In the genomic region with DNA sequence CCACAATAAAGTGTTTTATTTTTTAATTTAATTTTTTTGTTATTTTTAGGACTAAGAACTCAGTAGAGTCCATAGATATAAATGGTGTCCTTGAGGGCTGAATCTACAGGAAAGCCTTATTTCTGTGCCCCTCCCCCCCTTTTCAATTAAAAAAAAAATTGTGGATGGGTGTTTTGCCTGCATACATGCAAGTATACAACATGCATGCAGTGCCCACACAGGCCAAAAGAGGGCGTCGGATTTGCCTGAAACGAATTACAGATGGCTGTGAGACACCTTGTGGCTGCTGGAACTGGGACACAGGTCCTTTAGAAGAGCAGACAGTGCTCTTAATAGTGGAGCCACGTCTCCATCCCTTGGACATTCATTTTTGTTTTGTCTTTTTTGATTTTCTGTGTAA, we compare ENCODE assay signal across 8 mouse cellular contexts. TPM values are rescaled to one million over a fixed set of nuclear protein-coding genes. Genes with fewer than 3 reads are reported as not detected.
DNase-seq lines count a peak whose midpoint lies in the region; ATAC-seq and TF ChIP-seq lines count a peak whose summit lies in the region.

No protein-coding gene starts in this region.

- no peak overlapping the region for H3K4me3 ChIP-seq in hindbrain, embryonic 10.5 days
- H3K4me3 ChIP-seq in hindbrain, embryonic 16.5 days (ENCODE audit: low read length): no peak overlapping the region
- H3K4me3 ChIP-seq in embryonic fibroblast, embryonic 13.5 days (ENCODE audit: insufficient read depth, low read length): no peak overlapping the region
- no peak overlapping the region for H3K4me3 ChIP-seq in intestine, embryonic 15.5 days (replicated peaks)

- peak; percentile 22; the same call in 1 of the 2 replicates for TF ChIP-seq CTCF in embryonic fibroblast, embryonic 13.5 days (IDR thresholded peaks at IDR 0.05; ENCODE audit: borderline replicate concordance, insufficient read depth, low read length)

- no peaks in the 10 kb centered on the region for H3K36me3 ChIP-seq in hindbrain, embryonic 10.5 days
- H3K36me3 ChIP-seq in hindbrain, embryonic 16.5 days (ENCODE audit: control insufficient read depth, insufficient read depth, low read length): no peaks in the 10 kb centered on the region
- no peaks in the 10 kb centered on the region for H3K36me3 ChIP-seq in intestine, embryonic 15.5 days

- TF ChIP-seq POLR2A in embryonic fibroblast, embryonic 13.5 days (IDR thresholded peaks at IDR 0.05; ENCODE audit: low read depth, low read length): no peak

- no peak for ATAC-seq in hindbrain, embryonic 16.5 days
- no peak for ATAC-seq in intestine, embryonic 15.5 days

- 32% methylated on average over 4 of the region's 4 CpGs for WGBS in hindbrain, embryonic 10.5 days
- 24% methylated on average over 4 of the region's 4 CpGs for WGBS in hindbrain, embryonic 16.5 days
- 29% methylated on average over 4 of the region's 4 CpGs for WGBS in intestine, embryonic 15.5 days

- H3K4me2 ChIP-seq in hindbrain, embryonic 16.5 days (ENCODE audit: low read length): no peak overlapping the region
- no peak overlapping the region for H3K4me2 ChIP-seq in intestine, embryonic 15.5 days (replicated peaks)

- H3K27ac ChIP-seq in hindbrain, embryonic 10.5 days: no peak overlapping the region
- no peak overlapping the region for H3K27ac ChIP-seq in hindbrain, embryonic 16.5 days (ENCODE audit: low read depth, low read length)
- no peak overlapping the region for H3K27ac ChIP-seq in embryonic fibroblast, embryonic 13.5 days (ENCODE audit: insufficient read depth, low read length)
- H3K27ac ChIP-seq in intestine, embryonic 15.5 days: no peak overlapping the region

- H3K4me1 ChIP-seq in hindbrain, embryonic 10.5 days (replicated peaks): no peaks in the 10 kb centered on the region
- no peaks in the 10 kb centered on the region for H3K4me1 ChIP-seq in hindbrain, embryonic 16.5 days (ENCODE audit: control insufficient read depth, insufficient read depth, low read depth, low read length)
- H3K4me1 ChIP-seq in embryonic fibroblast, embryonic 13.5 days (ENCODE audit: control insufficient read depth, insufficient read depth, low read length): no peaks in the 10 kb centered on the region
- no peaks in the 10 kb centered on the region for H3K4me1 ChIP-seq in intestine, embryonic 15.5 days (replicated peaks)

- no peaks in the 10 kb centered on the region for H3K9me3 ChIP-seq in hindbrain, embryonic 10.5 days
- no peaks in the 10 kb centered on the region for H3K9me3 ChIP-seq in hindbrain, embryonic 16.5 days (ENCODE audit: control insufficient read depth, low read length)
- H3K9me3 ChIP-seq in intestine, embryonic 15.5 days: no peaks in the 10 kb centered on the region

- H3K9ac ChIP-seq in hindbrain, embryonic 16.5 days (ENCODE audit: low read depth, low read length): no peak overlapping the region
- no peak overlapping the region for H3K9ac ChIP-seq in intestine, embryonic 15.5 days

- H3K27me3 ChIP-seq in hindbrain, embryonic 10.5 days (ENCODE audit: insufficient read depth, poor library complexity, severe bottlenecking): no peaks in the 10 kb centered on the region
- H3K27me3 ChIP-seq in hindbrain, embryonic 16.5 days (replicated peaks; ENCODE audit: control insufficient read depth, insufficient read depth, low read length): no peaks in the 10 kb centered on the region
- H3K27me3 ChIP-seq in intestine, embryonic 15.5 days (replicated peaks): no peaks in the 10 kb centered on the region

- peak; percentile 46 for DNase-seq in hindbrain, embryonic 10.5 days (ENCODE audit: low spot score)
- DNase-seq in right cerebral cortex, postnatal 4 days: peak; percentile 26
- no peak for DNase-seq in right cerebral cortex, adult 2 months (ENCODE audit: low spot score in 2 of 2)
- DNase-seq in testis, postnatal 14 days (ENCODE audit: low spot score): peak; percentile 47
- DNase-seq in frontal cortex, postnatal 14 days (ENCODE audit: low spot score in 2 of 2): no peak

RNA-seq across cellular contexts. Expression of a gene that starts 9.9 kb away (rescaled TPM):
- not detected in 2 replicates for polyA plus RNA-seq in hindbrain, embryonic 10.5 days (2016; fragmentation: Nextera tagmentation; extraction: Ambion mirVana)
- polyA plus RNA-seq in hindbrain, embryonic 16.5 days (2015; fragmentation: Nextera tagmentation; extraction: Ambion mirVana): not detected in 2 replicates
- not detected in 2 replicates for polyA plus RNA-seq in embryonic fibroblast, embryonic 13.5 days (2011; ENCODE audit: insufficient read length, low read depth, missing spikeins)
- polyA plus RNA-seq in intestine, embryonic 15.5 days (2015; fragmentation: Nextera tagmentation; extraction: Ambion mirVana): not detected in 2 replicates

Comparison
In these comparisons a context has a peak if more than half of its experiments do, and no peak if none do; other contexts are left out.
1. DNase-seq: peak in hindbrain, embryonic 10.5 days (single experiment), right cerebral cortex, postnatal 4 days (single experiment) and testis, postnatal 14 days (single experiment); none in right cerebral cortex, adult 2 months (0 of 2) and frontal cortex, postnatal 14 days (0 of 2).